Mouse (Mus musculus): Measurements from ENCODE around the gene Uck2. TPM values are rescaled to one million over a fixed set of nuclear protein-coding genes. Genes with fewer than 3 reads are reported as not detected.
A peak's percentile ranks its signal among the peaks of the same experiment; 100 is the strongest.

Uck2 gene
- total RNA-seq, 1 experiment from 2014 or later, result 9.2 TPM

DNA sequence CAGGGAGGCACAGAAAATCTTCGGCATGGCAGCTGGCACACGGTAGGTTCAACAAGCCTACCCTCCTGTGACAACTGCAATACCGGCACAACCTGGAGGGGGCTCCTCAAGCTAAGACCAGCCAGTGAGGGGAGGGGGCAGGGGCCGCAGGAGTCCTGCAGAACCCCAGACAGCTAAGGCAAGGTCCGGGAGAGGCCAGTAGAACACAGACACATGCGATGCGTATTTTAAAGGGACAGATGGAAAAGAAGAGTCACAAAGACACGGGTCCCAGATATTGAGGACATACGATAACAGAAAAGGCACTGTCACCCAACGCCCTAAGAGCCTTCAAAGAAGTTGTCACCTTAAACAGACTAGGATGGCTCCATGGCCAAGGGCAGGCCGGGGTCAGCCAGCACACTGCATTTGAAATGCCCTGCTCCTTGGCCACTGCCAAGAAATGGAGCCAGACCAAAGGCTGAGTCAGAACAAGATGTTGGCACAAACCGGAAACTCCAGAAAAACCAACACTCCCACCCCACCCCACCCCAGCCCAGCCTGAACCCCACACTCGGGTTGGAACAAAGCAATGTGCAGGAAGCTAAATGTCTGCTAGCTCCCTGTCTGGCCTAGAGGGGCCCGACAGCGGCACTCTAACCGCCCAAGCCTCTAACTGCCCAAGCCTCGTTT lies 53.4 kb downstream of the Uck2 start:
- no peak for ATAC-seq (ENCODE audit: extremely low read depth, insufficient number of reproducible peaks, low FRiP score, poor library complexity, severe bottlenecking)

DNA sequence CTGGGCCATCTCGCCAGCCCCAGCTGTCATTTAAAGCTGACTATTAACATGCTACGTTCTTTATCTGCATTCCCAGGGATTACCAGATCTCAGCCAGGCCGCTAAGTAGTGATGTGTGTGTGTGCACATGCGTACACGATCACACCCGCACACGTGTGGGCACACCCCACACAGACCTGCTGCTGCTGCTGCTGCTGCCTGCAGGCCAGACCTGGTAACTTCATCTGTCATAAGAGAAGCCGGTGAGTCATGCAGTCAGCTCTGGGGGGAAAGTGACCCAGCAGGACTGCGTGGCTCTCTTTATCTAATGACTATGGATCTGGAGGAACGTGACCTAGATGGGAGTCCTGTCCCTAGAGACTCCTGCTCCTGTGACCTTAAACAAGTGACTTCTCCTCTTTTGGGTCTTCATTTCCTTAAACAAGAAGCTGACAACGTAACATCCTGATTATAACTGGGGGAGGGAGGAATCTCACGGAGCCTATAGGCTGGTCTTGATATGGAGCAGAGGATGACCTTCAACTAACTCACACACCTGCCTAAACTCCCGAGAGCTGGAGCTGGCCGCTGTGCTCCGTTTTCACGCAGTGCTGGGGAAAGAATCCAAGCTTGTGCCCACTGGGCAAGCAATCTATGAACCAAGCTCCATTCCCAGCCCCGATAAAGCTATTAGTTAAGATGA lies 54.0 kb downstream of the Uck2 start:
- ATAC-seq (ENCODE audit: extremely low read depth, insufficient number of reproducible peaks, low FRiP score, poor library complexity, severe bottlenecking), result no peak

DNA sequence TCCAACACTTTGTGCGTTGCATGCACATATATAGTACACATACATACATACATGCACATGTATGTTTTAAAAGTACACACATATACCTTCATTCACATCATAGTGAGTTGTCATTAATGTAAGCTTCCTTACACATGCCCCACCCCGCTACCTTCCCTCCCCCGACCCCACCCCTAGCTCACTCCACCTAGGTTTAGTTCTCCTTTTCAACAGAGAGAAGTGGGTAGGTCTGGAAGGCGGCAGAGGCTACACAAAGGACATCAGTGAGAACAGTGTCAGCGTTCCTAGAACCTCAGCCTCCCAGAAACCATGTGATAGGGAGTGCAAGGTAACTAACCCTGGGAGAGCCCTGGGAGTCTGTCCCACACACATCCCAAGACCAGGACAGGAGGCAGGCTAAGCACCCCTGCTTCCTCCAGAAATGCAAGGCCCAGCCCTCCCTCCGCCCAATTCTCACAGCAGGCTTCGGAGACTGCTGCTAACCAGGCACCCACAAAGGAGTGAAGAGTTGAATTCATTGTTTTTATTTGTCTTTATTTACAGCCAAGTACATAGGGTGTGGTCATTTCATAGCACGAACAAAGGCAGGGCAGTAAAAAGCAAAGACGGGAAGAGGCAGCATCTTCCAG lies 62.6 kb downstream of the Uck2 start:
- no peak for ATAC-seq (ENCODE audit: extremely low read depth, insufficient number of reproducible peaks, low FRiP score, poor library complexity, severe bottlenecking)

DNA sequence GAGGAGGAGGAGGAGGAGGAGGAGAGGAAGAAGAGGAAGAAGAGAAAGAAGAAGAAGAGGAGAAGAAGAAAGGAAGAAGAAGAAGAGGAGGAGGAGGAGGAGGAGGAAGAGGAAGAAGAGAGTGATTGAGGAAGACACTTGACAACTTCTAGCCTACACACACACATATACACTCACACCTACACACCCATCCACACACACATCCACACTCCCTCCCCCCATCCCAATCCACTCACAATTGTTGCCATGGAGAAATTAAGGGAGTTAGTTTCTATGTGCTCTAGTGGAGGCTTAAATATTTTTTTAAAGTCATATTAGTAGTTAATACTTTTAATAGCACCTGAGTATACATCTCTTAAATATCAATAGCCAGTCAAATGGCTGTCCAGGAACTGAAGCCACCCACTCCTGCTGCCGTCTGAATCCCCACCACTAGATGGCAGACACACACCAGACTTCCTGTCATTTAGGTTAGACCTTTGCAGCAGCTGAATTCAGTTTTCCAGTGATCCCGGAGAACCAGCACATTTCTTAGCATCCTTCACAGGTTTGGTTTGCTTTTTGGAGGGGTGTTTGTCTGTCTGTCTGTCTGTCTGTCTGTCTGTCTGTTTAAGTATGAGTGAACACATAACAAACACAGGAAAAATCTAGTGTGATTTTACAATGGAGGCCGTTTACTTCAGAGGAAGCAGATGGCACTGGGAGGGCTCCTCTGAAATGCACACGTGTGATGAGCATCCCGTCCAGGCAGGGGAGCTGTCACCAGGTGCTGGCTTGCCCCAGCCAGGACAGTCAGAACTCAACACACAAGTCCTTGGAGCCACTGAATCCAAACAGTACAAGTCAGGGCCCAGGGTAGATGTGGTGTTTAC lies 64.6 kb downstream of the Uck2 start:
- peak; percentile 75 for ATAC-seq (ENCODE audit: extremely low read depth, insufficient number of reproducible peaks, low FRiP score, poor library complexity, severe bottlenecking)

DNA sequence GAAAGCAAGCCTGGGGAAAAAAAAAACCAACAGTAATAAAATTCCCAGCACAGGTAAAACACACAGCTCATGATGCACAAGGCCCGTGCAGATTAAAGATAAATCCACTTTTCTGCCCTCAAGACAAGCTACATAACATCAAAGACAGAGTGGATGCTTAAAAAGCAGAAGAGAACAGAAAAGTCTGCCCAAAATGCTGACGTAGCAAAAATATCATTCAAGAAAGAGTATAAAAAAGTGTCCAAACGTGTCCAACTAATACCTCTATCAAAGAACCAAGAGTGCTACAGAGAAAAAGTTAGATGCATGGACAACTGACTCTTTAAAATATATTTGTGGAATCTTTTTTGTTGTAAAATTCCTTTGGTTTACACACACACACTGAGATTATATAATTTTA lies 69.7 kb downstream of the Uck2 start:
- ATAC-seq (ENCODE audit: extremely low read depth, insufficient number of reproducible peaks, low FRiP score, poor library complexity, severe bottlenecking), result no peak

DNA sequence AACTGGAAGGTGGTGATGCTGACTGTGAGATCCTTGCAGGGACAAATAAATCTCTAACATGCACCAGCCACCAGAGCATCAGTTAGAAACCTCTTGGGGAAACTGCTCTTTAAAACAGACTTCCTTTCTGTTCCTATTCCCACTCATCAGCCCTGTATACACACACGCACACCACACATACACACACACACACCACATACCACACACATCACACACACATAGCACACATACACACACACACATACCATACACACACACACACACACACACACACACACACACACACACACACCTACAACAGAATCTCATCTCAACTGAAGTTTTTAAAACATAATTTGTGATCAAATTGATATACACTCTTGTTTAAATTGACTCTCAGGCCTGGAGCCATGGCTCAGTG lies 72.4 kb downstream of the Uck2 start:
- no peak for ATAC-seq (ENCODE audit: extremely low read depth, insufficient number of reproducible peaks, low FRiP score, poor library complexity, severe bottlenecking)

DNA sequence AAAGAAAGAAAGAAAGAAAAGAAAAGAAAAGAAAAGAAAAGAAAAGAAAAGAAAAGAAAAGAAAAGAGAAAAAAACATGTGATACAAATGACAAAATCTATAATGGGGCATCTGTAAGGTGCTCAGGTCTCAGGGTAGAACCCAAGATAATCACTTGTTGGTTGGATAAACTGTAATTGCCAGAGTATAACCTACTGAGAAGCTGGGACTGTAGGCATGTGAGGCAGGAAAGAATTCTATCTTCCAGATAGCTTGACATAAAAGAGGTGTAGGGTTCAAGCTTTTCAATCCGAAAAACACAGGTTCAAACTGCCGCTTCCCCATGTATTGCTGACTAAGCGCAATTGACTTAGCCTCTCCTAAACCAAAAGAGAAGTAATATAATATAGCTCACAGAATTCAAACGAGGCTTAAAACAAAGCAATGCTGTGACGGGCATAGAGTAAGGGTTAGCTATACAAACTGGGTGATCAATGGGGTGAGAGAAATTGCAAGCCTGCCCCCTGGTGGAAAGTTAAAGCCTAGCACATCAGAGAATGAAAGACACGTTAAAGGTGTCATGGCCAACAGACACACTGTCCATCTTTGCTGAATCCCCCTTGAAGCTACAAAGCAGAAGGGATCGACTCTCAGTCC lies 73.0 kb downstream of the Uck2 start:
- ATAC-seq (ENCODE audit: extremely low read depth, insufficient number of reproducible peaks, low FRiP score, poor library complexity, severe bottlenecking), result peak; percentile 67; the same call in 1 of the 2 replicates

DNA sequence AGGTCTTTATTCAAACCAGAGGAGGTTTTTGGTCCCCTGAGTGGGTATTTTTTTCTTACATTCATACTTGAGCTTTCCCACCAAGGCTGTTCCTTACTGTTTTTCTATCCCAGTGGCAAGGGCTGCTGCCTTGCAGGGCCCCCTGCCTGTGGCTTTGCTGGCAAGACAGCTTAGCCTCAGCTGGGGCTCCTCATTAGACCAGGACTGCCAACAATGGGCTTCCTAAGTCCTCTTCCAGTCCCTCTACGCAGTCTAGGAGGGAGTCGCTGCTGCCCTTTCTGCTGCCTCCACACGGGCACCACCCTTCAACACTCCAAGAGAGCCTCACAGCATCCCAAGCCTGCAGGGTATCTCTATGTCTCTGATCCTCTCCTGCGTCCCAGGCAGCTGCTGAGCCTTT lies 76.3 kb downstream of the Uck2 start:
- no peak for ATAC-seq (ENCODE audit: extremely low read depth, insufficient number of reproducible peaks, low FRiP score, poor library complexity, severe bottlenecking)

DNA sequence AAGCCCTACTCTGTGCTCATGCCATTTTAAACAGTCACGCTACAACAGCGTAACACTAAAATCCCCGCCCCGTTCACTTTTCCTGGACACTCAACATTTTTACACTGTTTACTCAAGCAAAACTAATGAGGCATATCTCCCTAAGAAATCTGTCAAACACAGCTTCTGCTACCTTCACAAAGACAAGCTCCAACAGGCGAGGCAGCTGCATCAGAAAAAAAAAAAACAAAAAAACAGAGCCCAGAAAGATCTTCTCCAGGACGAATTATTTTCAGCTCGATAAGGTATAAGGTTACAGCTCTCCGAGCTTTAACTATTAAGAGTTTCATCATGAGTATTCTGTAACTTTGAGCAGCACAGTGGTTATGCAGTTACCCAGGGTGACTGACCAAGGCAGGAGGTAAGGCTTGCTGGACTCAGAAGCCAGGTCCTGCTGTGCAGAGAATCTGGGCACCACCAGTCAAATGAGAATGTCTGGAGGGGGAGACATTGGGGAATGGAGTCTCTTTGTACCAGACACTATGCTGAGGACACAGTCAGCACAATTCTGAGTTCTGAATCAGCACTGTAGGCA lies 79.9 kb downstream of the Uck2 start:
- no peak for ATAC-seq (ENCODE audit: extremely low read depth, insufficient number of reproducible peaks, low FRiP score, poor library complexity, severe bottlenecking)

DNA sequence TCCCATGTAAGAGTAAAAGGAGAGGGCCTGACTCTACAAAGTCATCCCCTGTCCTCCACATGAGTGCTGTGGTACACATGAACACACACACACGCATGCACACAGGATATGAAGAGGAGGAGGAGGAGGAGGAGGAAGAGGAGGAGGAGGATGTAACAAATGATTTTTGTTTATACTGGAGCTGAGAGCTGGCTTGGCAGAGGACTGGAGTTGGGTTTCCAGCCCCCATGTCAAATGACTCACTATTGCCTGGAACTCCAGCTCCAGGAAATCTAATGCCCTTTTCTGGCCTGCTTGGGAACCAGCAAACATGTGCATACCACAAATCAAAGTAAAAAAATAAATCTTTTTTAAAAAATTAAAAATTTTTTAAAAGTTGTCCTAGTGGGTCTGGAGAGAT lies 80.7 kb downstream of the Uck2 start:
- no peak for ATAC-seq (ENCODE audit: extremely low read depth, insufficient number of reproducible peaks, low FRiP score, poor library complexity, severe bottlenecking)

DNA sequence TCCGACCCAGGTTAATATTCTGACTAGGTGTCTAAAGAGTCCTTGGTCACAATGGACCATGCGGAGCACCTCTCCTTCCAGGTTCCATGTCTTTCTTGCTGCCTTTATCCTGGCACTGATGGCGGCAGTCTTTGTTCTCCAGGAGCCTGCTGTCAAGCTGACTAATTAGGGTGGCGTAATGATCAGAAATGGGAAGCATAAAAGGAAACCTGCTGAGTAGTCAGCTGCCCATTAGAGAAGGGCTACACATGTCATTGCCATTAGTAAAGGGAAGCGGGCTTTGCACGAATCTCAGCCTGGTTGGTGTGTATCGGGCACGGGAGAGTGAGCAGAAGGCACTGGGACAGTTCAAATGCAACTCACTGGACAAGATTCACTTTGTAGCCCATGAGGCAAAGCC lies 90.4 kb downstream of the Uck2 start:
- no peak for ATAC-seq (ENCODE audit: extremely low read depth, insufficient number of reproducible peaks, low FRiP score, poor library complexity, severe bottlenecking)

DNA sequence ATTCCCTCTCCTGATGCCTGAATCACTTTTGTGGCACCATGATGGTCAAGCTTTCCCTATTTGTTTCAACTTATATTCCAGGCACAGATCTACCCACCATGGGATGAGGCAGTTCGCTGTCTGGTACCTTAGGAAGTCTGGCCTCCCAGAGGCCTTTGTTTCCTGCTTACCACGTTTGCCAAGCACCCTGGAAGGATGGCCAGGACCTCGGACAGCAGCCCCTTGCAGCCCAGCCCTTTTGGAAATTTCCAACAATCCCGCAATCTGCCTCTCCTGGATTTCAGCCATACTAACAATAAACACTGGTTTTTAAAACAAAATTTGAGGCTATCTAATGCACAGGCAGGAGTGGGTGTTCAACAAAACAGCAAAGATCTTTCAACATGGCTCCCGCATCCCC lies 97.3 kb downstream of the Uck2 start:
- no peak for ATAC-seq (ENCODE audit: extremely low read depth, insufficient number of reproducible peaks, low FRiP score, poor library complexity, severe bottlenecking)

DNA sequence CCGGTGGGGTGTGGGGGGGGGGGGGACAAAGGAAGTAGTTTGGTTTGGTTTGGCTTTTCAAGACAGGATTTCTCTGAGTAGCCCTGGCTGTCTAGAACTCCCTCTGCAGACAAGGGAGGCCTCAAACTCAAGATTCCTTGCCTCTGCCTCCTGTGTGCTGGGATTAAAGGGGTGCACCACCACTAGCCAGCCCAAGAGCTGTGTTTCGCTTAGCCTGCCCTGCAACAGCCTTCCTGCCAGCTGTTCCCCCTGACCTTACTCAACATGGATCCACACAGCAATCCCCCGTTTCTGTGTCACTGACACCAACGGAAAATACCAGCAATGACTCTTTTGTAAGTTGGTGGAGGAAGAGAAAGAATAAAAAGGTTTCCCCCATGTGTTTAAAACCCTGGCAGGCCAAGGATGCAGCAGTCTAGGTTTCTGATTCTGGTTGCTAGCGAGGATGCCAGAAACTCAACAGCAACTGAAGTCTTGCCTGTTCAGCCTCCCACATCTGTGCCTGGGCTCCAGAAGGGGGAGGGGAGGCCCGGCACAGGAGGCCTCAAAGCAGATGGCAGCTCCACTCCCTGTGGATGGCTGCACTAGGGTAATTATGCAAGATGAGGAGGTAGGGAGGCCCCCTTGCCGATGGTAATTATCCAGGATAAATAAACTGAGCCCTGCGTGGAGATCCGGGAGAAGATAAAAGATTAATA lies 103.1 kb downstream of the Uck2 start:
- no peak for ATAC-seq (ENCODE audit: extremely low read depth, insufficient number of reproducible peaks, low FRiP score, poor library complexity, severe bottlenecking)

Other genes starting within 250 kb of the Uck2 start
- gene Tmco1, start 23.1 kb upstream of the Uck2 start, total RNA-seq (2017), result 39.8 and 64.0 TPM in 2 replicates
- 14.0 and 16.1 TPM in 2 replicates for gene Aldh9a1, start 64.7 kb upstream of the Uck2 start, total RNA-seq (2017)
- gene Mgst3, start 108.5 kb upstream of the Uck2 start, total RNA-seq (2017), result 3.1 and 3.5 TPM in 2 replicates
- not detected in 2 replicates for gene Lrrc52, start 181.5 kb upstream of the Uck2 start, total RNA-seq (2017)